In genomic region chr11:116198132-116198531, GRCm38 (mm10) we compare ENCODE assay signal across 8 mouse cellular contexts. TPM values are rescaled to one million over a fixed set of nuclear protein-coding genes. Genes with fewer than 3 reads are reported as not detected.
DNase-seq lines count a peak whose midpoint lies in the region; ATAC-seq and TF ChIP-seq lines count a peak whose summit lies in the region.

No protein-coding gene starts in this region.

- no peak for TF ChIP-seq POLR2A in spleen, adult 2 months (IDR thresholded peaks at IDR 0.05; ENCODE audit: low read depth, low read length)
- TF ChIP-seq POLR2A in limb, embryonic 14.5 days (IDR thresholded peaks at IDR 0.05; ENCODE audit: borderline replicate concordance, extremely low read depth, insufficient read depth, insufficient read length): no peak

- H3K4me2 ChIP-seq in limb, embryonic 14.5 days (replicated peaks; ENCODE audit: low read depth, low read length, severe bottlenecking): peak overlapping the region; percentile 45
- H3K4me2 ChIP-seq in stomach, embryonic 16.5 days (ENCODE audit: low read depth, low read length): peak overlapping the region; percentile 66

- ATAC-seq in cerebellum, adult (ENCODE audit: insufficient number of reproducible peaks, low FRiP score, low TSS enrichment): peak; percentile 9; the same call in 1 of the 2 replicates
- ATAC-seq in limb, embryonic 14.5 days (ENCODE audit: low FRiP score, low read depth): no peak; the same call in 1 of the 2 replicates
- no peak for ATAC-seq in stomach, embryonic 16.5 days (ENCODE audit: insufficient read depth, low FRiP score)
- no peak for ATAC-seq in megakaryocyte progenitor cell, adult 5-6 weeks (replicated peaks; ENCODE audit: poor library complexity)

- H3K9ac ChIP-seq in limb, embryonic 14.5 days (ENCODE audit: low read depth, low read length, severe bottlenecking): peak overlapping the region; percentile 81
- H3K9ac ChIP-seq in stomach, embryonic 16.5 days (ENCODE audit: low read length): peak overlapping the region; percentile 86

- peaks cover 5% of the 10 kb centered on the region; the same call in 1 of the 2 replicates for H3K4me1 ChIP-seq in spleen, adult 2 months (ENCODE audit: control insufficient read depth, insufficient read depth, insufficient read length)
- H3K4me1 ChIP-seq in limb, embryonic 14.5 days (ENCODE audit: control insufficient read depth, insufficient read depth, low read length): peaks cover 9% of the 10 kb centered on the region
- 0 out of 2 replicates have a peak, but pooled peaks cover 10% of the 10 kb centered on the region for H3K4me1 ChIP-seq in stomach, embryonic 16.5 days (ENCODE audit: control insufficient read depth, insufficient read depth, low read length)

- H3K36me3 ChIP-seq in spleen, adult 2 months (ENCODE audit: control insufficient read depth, insufficient read depth, low read length): no peaks in the 10 kb centered on the region
- peaks cover 21% of the 10 kb centered on the region for H3K36me3 ChIP-seq in limb, embryonic 14.5 days (ENCODE audit: control insufficient read depth, insufficient read depth, low read length)
- H3K36me3 ChIP-seq in stomach, embryonic 16.5 days (ENCODE audit: control insufficient read depth, insufficient read depth, low read length): no peaks in the 10 kb centered on the region

- H3K9me3 ChIP-seq in limb, embryonic 14.5 days (ENCODE audit: control insufficient read depth, low read length): no peaks in the 10 kb centered on the region
- H3K9me3 ChIP-seq in stomach, embryonic 16.5 days (replicated peaks; ENCODE audit: control insufficient read depth, low read length): no peaks in the 10 kb centered on the region

- whole genome bisulfite sequencing in spleen, adult 2 months: 10% methylated on average over 13 of the region's 13 CpGs
- WGBS in limb, embryonic 14.5 days: 23% methylated on average over 13 of the region's 13 CpGs
- 20% methylated on average over 13 of the region's 13 CpGs for WGBS in stomach, embryonic 16.5 days

- peak overlapping the region; percentile 94 for H3K4me3 ChIP-seq in spleen, adult 2 months (ENCODE audit: extremely low read depth, insufficient read depth, insufficient read length)
- H3K4me3 ChIP-seq in limb, embryonic 14.5 days (replicated peaks; ENCODE audit: low read length): peak overlapping the region; percentile 66
- peak overlapping the region; percentile 89 for H3K4me3 ChIP-seq in stomach, embryonic 16.5 days (replicated peaks; ENCODE audit: low read length)

- no peak for TF ChIP-seq CTCF in spleen, adult 2 months (IDR thresholded peaks at IDR 0.05; ENCODE audit: extremely low read depth, insufficient read depth, insufficient read length, insufficient replicate concordance)

- H3K27me3 ChIP-seq in spleen, adult 2 months (ENCODE audit: control insufficient read depth, insufficient read depth, low read length): no peaks in the 10 kb centered on the region
- H3K27me3 ChIP-seq in limb, embryonic 14.5 days (ENCODE audit: control insufficient read depth, insufficient read depth, low read length): no peaks in the 10 kb centered on the region
- H3K27me3 ChIP-seq in stomach, embryonic 16.5 days (ENCODE audit: control insufficient read depth, insufficient read depth, low read length): no peaks in the 10 kb centered on the region

- peak overlapping the region; percentile 50 for H3K27ac ChIP-seq in spleen, adult 2 months (ENCODE audit: insufficient read depth, low read length)
- peak overlapping the region; percentile 83; the same call in 1 of the 2 replicates for H3K27ac ChIP-seq in limb, embryonic 14.5 days (replicated peaks; ENCODE audit: low read depth, low read length)
- H3K27ac ChIP-seq in stomach, embryonic 16.5 days (ENCODE audit: low read length): peak overlapping the region; percentile 98

- no peak for DNase-seq in cerebellum, postnatal 14 days
- no peak for DNase-seq in spleen, adult 2 months (ENCODE audit: low read depth in 1 of 2, low spot score in 2 of 2)
- no peak for DNase-seq in spleen, adult 12 weeks (ENCODE audit: low spot score)
- DNase-seq in limb, embryonic 14.5 days (ENCODE audit: low spot score): no peak
- DNase-seq in adrenal gland, postnatal 4 days (ENCODE audit: low spot score in 2 of 2): no peak

RNA-seq across cellular contexts. Expression of gene Ten1, which starts 0.5 kb away (rescaled TPM):
- 18.3 and 24.0 TPM in 2 replicates for polyA plus RNA-seq in spleen, adult 2 months (2012; rRNA removed)
- polyA plus RNA-seq in limb, embryonic 14.5 days (2012; rRNA removed): 44.2 and 50.0 TPM in 2 replicates
- 67.4 and 70.5 TPM in 2 replicates for polyA plus RNA-seq in limb, embryonic 14.5 days (2014; fragmentation: Nextera tagmentation; extraction: Ambion mirVana)
- 74.7 and 78.2 TPM in 2 replicates for polyA plus RNA-seq in stomach, embryonic 16.5 days (2015; fragmentation: Nextera tagmentation; extraction: Ambion mirVana)
- 10 to 100 TPM; 31.6 to 32.9 TPM for total RNA-seq in adrenal gland, postnatal 4 days (2021)
- total RNA-seq in megakaryocyte progenitor cell, adult 5-6 weeks (2015): 63.8 and 66.9 TPM in 2 replicates
- total RNA-seq in megakaryocyte progenitor cell, adult 5-6 weeks (2017): 21.4 and 41.1 TPM in 2 replicates

RNA-seq across cellular contexts. Expression of gene Acox1, which starts 0.7 kb away (rescaled TPM):
- polyA plus RNA-seq in spleen, adult 2 months (2012; rRNA removed): 12.9 TPM in 2 replicates
- polyA plus RNA-seq in limb, embryonic 14.5 days (2012; rRNA removed): 38.1 and 42.9 TPM in 2 replicates
- 26.3 and 30.1 TPM in 2 replicates for polyA plus RNA-seq in limb, embryonic 14.5 days (2014; fragmentation: Nextera tagmentation; extraction: Ambion mirVana)
- polyA plus RNA-seq in stomach, embryonic 16.5 days (2015; fragmentation: Nextera tagmentation; extraction: Ambion mirVana): 50.8 and 61.0 TPM in 2 replicates
- 100 to 1,000 TPM; 100 to 111 TPM for total RNA-seq in adrenal gland, postnatal 4 days (2021)
- 16.2 and 17.0 TPM in 2 replicates for total RNA-seq in megakaryocyte progenitor cell, adult 5-6 weeks (2015)
- total RNA-seq in megakaryocyte progenitor cell, adult 5-6 weeks (2017): 15.6 and 15.9 TPM in 2 replicates

RNA-seq across cellular contexts. Expression of gene Fbf1, which starts 30.2 kb away (rescaled TPM):
- polyA plus RNA-seq in spleen, adult 2 months (2012; rRNA removed): 13.3 and 14.0 TPM in 2 replicates
- polyA plus RNA-seq in limb, embryonic 14.5 days (2012; rRNA removed): 77.7 and 82.6 TPM in 2 replicates
- 26.4 and 34.8 TPM in 2 replicates for polyA plus RNA-seq in limb, embryonic 14.5 days (2014; fragmentation: Nextera tagmentation; extraction: Ambion mirVana)
- 28.0 and 31.4 TPM in 2 replicates for polyA plus RNA-seq in stomach, embryonic 16.5 days (2015; fragmentation: Nextera tagmentation; extraction: Ambion mirVana)
- total RNA-seq in adrenal gland, postnatal 4 days (2021): 10 to 100 TPM; 57.7 to 63.5 TPM
- 9.6 and 10.0 TPM in 2 replicates for total RNA-seq in megakaryocyte progenitor cell, adult 5-6 weeks (2015)
- 14.2 and 23.8 TPM in 2 replicates for total RNA-seq in megakaryocyte progenitor cell, adult 5-6 weeks (2017)

RNA-seq across cellular contexts. Expression of gene Evpl, which starts 39.7 kb away (rescaled TPM):
- 0.07 and 0.18 TPM in 2 replicates for polyA plus RNA-seq in spleen, adult 2 months (2012; rRNA removed)
- polyA plus RNA-seq in limb, embryonic 14.5 days (2012; rRNA removed): 6.0 and 8.2 TPM in 2 replicates
- 17.0 and 21.8 TPM in 2 replicates for polyA plus RNA-seq in limb, embryonic 14.5 days (2014; fragmentation: Nextera tagmentation; extraction: Ambion mirVana)
- 19.2 and 23.5 TPM in 2 replicates for polyA plus RNA-seq in stomach, embryonic 16.5 days (2015; fragmentation: Nextera tagmentation; extraction: Ambion mirVana)
- 1 to 10 TPM; 2.2 to 4.3 TPM for total RNA-seq in adrenal gland, postnatal 4 days (2021)
- total RNA-seq in megakaryocyte progenitor cell, adult 5-6 weeks (2015): 0.05 and 0.24 TPM in 2 replicates
- 1.2 and 2.0 TPM in 2 replicates for total RNA-seq in megakaryocyte progenitor cell, adult 5-6 weeks (2017)

RNA-seq across cellular contexts. Expression of gene Mrpl38, which starts 59.5 kb away (rescaled TPM):
- polyA plus RNA-seq in spleen, adult 2 months (2012; rRNA removed): 37.3 and 40.3 TPM in 2 replicates
- polyA plus RNA-seq in limb, embryonic 14.5 days (2012; rRNA removed): 52.6 and 56.4 TPM in 2 replicates
- polyA plus RNA-seq in limb, embryonic 14.5 days (2014; fragmentation: Nextera tagmentation; extraction: Ambion mirVana): 85.8 and 86.5 TPM in 2 replicates
- polyA plus RNA-seq in stomach, embryonic 16.5 days (2015; fragmentation: Nextera tagmentation; extraction: Ambion mirVana): 83.5 and 87.0 TPM in 2 replicates
- total RNA-seq in adrenal gland, postnatal 4 days (2021): 10 to 100 TPM; 75.4 to 81.6 TPM
- total RNA-seq in megakaryocyte progenitor cell, adult 5-6 weeks (2015): 38.2 and 47.0 TPM in 2 replicates
- 24.0 and 24.9 TPM in 2 replicates for total RNA-seq in megakaryocyte progenitor cell, adult 5-6 weeks (2017)
